Mouse (Mus musculus) brain, adult 2 months (tissue): ENCODE data around the gene Casp9.

Source experiments
- DNase-seq: peaks from one replicate; pipeline ENCODE4 v3.0.0; 2011; ENCODE audit warnings: low read depth, low spot score

Casp9 gene

DNA sequence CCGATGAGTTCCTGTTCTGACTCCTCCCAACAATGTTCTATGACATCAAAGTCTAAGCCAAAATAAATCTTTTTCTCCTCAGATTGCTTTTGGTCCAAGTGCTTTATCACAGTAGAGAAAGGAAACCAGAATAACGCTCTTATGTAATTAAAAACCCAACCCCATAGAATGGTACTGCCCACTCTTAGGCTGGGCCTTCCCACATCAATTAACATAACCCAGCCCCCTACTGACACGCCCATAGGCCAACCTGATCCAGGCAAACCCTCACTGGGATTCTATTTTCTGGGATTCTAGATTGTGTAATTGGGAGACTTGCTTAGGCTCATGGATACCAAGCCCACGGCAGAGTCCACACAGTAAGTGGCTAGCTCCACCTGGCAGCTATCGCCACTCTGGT lies 71.6 kb downstream of the Casp9 start:
- no peak for DNase-seq
